Mouse (Mus musculus): ENCODE results near the gene Crtac1.

DNA sequence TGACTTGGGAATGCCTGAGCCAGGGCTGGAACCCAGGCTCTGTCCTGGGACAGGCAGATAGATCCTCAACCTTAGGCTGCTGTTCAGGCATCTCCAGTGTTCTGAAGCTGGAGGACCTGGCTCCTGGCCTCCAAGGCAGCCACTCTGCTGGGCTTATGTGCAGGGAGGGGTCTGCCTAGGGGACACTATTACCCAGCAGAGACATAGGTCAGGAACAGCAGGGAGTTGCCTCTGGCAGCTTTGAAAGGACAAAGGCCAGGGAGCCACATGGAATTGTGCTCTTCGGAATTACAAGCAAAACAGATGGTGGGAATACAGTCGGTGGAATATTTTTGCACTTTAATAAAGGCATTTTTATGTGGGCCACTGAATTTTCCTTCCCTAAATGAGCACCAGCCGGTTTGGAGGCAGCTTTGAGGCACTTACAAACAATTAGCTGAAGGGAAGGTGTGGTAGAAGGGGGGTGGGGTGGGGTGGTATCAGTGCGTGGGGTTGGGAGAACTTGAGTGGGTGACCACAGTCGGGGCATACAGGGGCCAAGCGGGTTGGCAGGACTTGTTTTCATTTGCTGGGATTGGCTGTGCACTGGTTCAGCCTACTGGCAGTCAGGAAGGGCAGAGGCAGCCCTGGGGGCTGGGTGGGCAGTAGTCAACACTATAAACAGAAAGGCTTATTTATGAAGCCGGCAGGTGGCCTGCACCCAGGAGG lies 140.5 kb downstream of the Crtac1 start:
- TF ChIP-seq CTCF (IDR thresholded peaks at IDR 0.05) (no peak), EP300 (IDR thresholded peaks at IDR 0.05) (no peak)
